Mouse (Mus musculus) ES-E14 (cell line): ENCODE data around the gene Il1r1. TPM values are rescaled to one million over a fixed set of nuclear protein-coding genes. Genes with fewer than 3 reads are reported as not detected.
A peak's percentile ranks its signal among the peaks of the same experiment; 100 is the strongest.

Source experiments
- DNase-seq: peaks from one replicate; pipeline ENCODE4 v3.0.0-alpha.2; 2013; ENCODE audit warnings: low read depth, low spot score
- H3K27ac ChIP-seq: 2 replicates; pipeline ENCODE4 v1.5.1; 2012; ENCODE audit warnings: low read depth, mild to moderate bottlenecking, low read length, moderate library complexity, mixed read lengths; ENCODE audit not compliant: poor library complexity, insufficient read depth, severe bottlenecking
- H3K36me3 ChIP-seq: 2 replicates; pipeline ENCODE4 v1.6.1; 2012; ENCODE audit warnings: mild to moderate bottlenecking, low read length, moderate library complexity, mixed read lengths; ENCODE audit not compliant: control insufficient read depth, poor library complexity, insufficient read depth, severe bottlenecking
- H3K4me1 ChIP-seq, 2 experiments: fragments of 150-350 bp in 1 of 2; sonication (generic) in 1 of 2; 2 replicates each; pipeline ENCODE4 v1.6.1; 2012; ENCODE audit warnings: low read length in 2 of 2, mild to moderate bottlenecking in 1 of 2, mixed read lengths in 1 of 2; ENCODE audit not compliant: control insufficient read depth in 2 of 2, insufficient read depth in 2 of 2, poor library complexity in 1 of 2
- H3K4me3 ChIP-seq, 2 experiments: fragments of 150-350 bp in 1 of 2; sonication (generic) in 1 of 2; 2 replicates each; pipeline ENCODE4 v1.5.1; 2012; ENCODE audit warnings: low read length in 2 of 2, low read depth in 1 of 2, mild to moderate bottlenecking in 1 of 2, mixed read lengths in 1 of 2; ENCODE audit not compliant: insufficient read depth in 1 of 2, poor library complexity in 1 of 2, severe bottlenecking in 1 of 2
- H3K9ac ChIP-seq: 2 replicates; pipeline ENCODE4 v1.6.1; 2012; ENCODE audit warnings: low read depth, mild to moderate bottlenecking, low read length, mixed read lengths; ENCODE audit not compliant: poor library complexity, insufficient read depth, severe bottlenecking
- H3K9me3 ChIP-seq: fragments of 150-350 bp; sonication (generic); 2 replicates; pipeline ENCODE4 v1.6.1; 2012; ENCODE audit warnings: low read depth, mild to moderate bottlenecking, low read length; ENCODE audit not compliant: control insufficient read depth, insufficient read depth
- CHD2 ChIP-seq: IDR thresholded peaks from 2 replicates; pipeline ENCODE4 v1.6.1; 2014; ENCODE audit warnings: mild to moderate bottlenecking, low read depth, low read length, inconsistent platforms
- HCFC1 ChIP-seq: IDR thresholded peaks from 2 replicates; pipeline ENCODE4 v1.6.1; 2012; ENCODE audit warnings: low read length, inconsistent platforms, borderline replicate concordance; ENCODE audit not compliant: insufficient read depth
- MAFK ChIP-seq: IDR thresholded peaks from 2 replicates; pipeline ENCODE4 v1.6.1; 2014; ENCODE audit warnings: mild to moderate bottlenecking, low read depth, low read length, inconsistent platforms; ENCODE audit not compliant: insufficient read depth
- ZC3H11A ChIP-seq: IDR thresholded peaks from 2 replicates; pipeline ENCODE4 v1.6.1; 2012; ENCODE audit warnings: low read depth, mild to moderate bottlenecking, inconsistent platforms, low read length, borderline replicate concordance
- ZNF384 ChIP-seq: IDR thresholded peaks from 2 replicates; pipeline ENCODE4 v1.6.1; 2012; ENCODE audit warnings: low read depth, low read length, inconsistent platforms
- in situ Hi-C, 2 experiments: fragments of 600-800 bp; cut with MboI; formaldehyde crosslinking; loops; one replicate each; pipeline ENCODE4 v1.15.1; 2025; ENCODE audit warnings: low sequenced_read_pairs in 2 of 2, inconsistent platforms in 1 of 2; ENCODE audit not compliant: unreplicated experiment in 2 of 2
- total RNA-seq: library from RNA; depleted of rRNA; stranded (reverse); fragments of 300-350 nt; gene quantifications from 2 replicates; pipeline ENCODE4 v1.2.3, GENCODE M21; 2012

Il1r1 gene
- total RNA-seq, 1 experiment, result 0.36 TPM

- Histone ChIP-seq H3K4me3 (no peak overlapping the region), H3K27ac (no peak overlapping the region), H3K9ac (no peak overlapping the region), H3K4me1 (peaks cover 0 to 14% of the 10 kb centered on the region in 2 experiments; a peak in 2 of 4 replicates), H3K9me3 (no peaks in the 10 kb centered on the region), H3K36me3 (no peaks in the 10 kb centered on the region)
- TF ChIP-seq CHD2 (no peak), HCFC1 (no peak), MAFK (no peak), ZC3H11A (no peak), ZNF384 (no peak)
- in situ Hi-C loops, result no loop called here
- DNase-seq, result no peak
These were observed 131.1 kb downstream of the Il1r1 start for GRCm38 (mm10) chr1:40355904-40356521.

- no peak for TF ChIP-seq ZNF384
- no peak for TF ChIP-seq HCFC1
- TF ChIP-seq MAFK, result no peak
- no peak for TF ChIP-seq CHD2
- no peak for TF ChIP-seq ZC3H11A
- in situ Hi-C loops, result no loop called here
- Histone ChIP-seq H3K9ac (no peak overlapping the region), H3K9me3 (no peaks in the 10 kb centered on the region), H3K27ac (no peak overlapping the region; the same call in 1 of the 2 replicates), H3K4me3 (no peak overlapping the region), H3K36me3 (no peaks in the 10 kb centered on the region), H3K4me1 (peaks cover 0 to 14% of the 10 kb centered on the region in 2 experiments; a peak in 2 of 4 replicates)
- no peak for DNase-seq
These were observed 133.0 kb downstream of the Il1r1 start for GRCm38 (mm10) chr1:40357921-40358320.

- no peak overlapping the region for H3K4me3 ChIP-seq
- H3K9ac ChIP-seq, result no peak overlapping the region
- no peak for TF ChIP-seq CHD2
- TF ChIP-seq ZC3H11A, result no peak
- no peak for TF ChIP-seq ZNF384
- no peak for TF ChIP-seq MAFK
- TF ChIP-seq HCFC1, result no peak
- in situ Hi-C loops, result no loop called here
- peak; percentile 30 for DNase-seq
- H3K27ac ChIP-seq, result no peak overlapping the region
- H3K4me1 ChIP-seq, result peaks cover 0 to 14% of the 10 kb centered on the region in 2 experiments; a peak in 2 of 4 replicates
- no peaks in the 10 kb centered on the region for H3K36me3 ChIP-seq
- no peaks in the 10 kb centered on the region for H3K9me3 ChIP-seq
These were observed 133.5 kb downstream of the Il1r1 start for GRCm38 (mm10) chr1:40358351-40358750.

GRCm38 (mm10) chr1:40358771-40359181 lies 133.9 kb downstream of the Il1r1 start:
- H3K36me3 ChIP-seq, result no peaks in the 10 kb centered on the region
- in situ Hi-C loops, result no loop called here
- no peak overlapping the region for H3K9ac ChIP-seq
- no peak overlapping the region for H3K4me3 ChIP-seq
- peaks cover 0 to 14% of the 10 kb centered on the region in 2 experiments; a peak in 2 of 4 replicates for H3K4me1 ChIP-seq
- no peak for TF ChIP-seq CHD2
- TF ChIP-seq MAFK, result no peak
- no peak for TF ChIP-seq ZC3H11A
- TF ChIP-seq HCFC1, result no peak
- TF ChIP-seq ZNF384, result no peak
- H3K27ac ChIP-seq, result no peak overlapping the region
- H3K9me3 ChIP-seq, result no peaks in the 10 kb centered on the region
- DNase-seq, result no peak
